Mouse (Mus musculus) left cerebral cortex, adult 18-20 months (tissue): Measurements from ENCODE around the gene Ppa1. TPM values are rescaled to one million over a fixed set of nuclear protein-coding genes. Genes with fewer than 3 reads are reported as not detected.
A peak's percentile ranks its signal among the peaks of the same experiment; 100 is the strongest.
"Not testable (repeated sequence)": the region's sequence is repeated elsewhere in the genome, so short reads cannot be mapped to it uniquely, and the experiment has no call there.

Experiments used
- DNase-seq, 2 experiments: peaks; one replicate each; pipeline ENCODE4 v3.0.0; 2021 to 2022; ENCODE audit warnings: low spot score in 2 of 2, mixed read lengths in 1 of 2
- long read RNA-seq, 2 experiments: library from polyadenylated mRNA; stranded (forward); transcript quantifications; one replicate each; pipeline ENCODE4 v2.0.0; 2021
- total RNA-seq, 2 experiments: library from RNA; stranded (reverse); gene quantifications; 2 replicates each; pipeline ENCODE4 v1.2.3; 2021

Ppa1 gene
- 100 to 1,000 TPM; 113 to 114 TPM for total RNA-seq
- long read RNA-seq, experiment 1, transcript Ppa1-201 (11 exons, 1,364 nt), result major isoform, 91 of 101 reads
- long read RNA-seq, experiment 1, partial matches to known transcripts, result 6 of 101 reads
- long read RNA-seq, experiment 1, other reads (novel, unspliced or antisense), result 4 of 101 reads
- long read RNA-seq, experiment 2, transcript Ppa1-201 (11 exons, 1,364 nt), result major isoform, 119 of 125 reads
- long read RNA-seq, experiment 2, partial matches to known transcripts, result 5 of 125 reads
- long read RNA-seq, experiment 2, other reads (novel, unspliced or antisense), result 1 of 125 reads

- DNase-seq, result peak; percentile 80 to 89
These were observed at the start of gene Ppa1 for GRCm38 (mm10) chr10:61647790-61648736. TSS of gene Ppa1 (plus strand) at chr10:61648552.

GRCm38 (mm10) chr10:61599556-61600114, 48.7 kb upstream of the Ppa1 start:
- DNase-seq, result no peak

DNA sequence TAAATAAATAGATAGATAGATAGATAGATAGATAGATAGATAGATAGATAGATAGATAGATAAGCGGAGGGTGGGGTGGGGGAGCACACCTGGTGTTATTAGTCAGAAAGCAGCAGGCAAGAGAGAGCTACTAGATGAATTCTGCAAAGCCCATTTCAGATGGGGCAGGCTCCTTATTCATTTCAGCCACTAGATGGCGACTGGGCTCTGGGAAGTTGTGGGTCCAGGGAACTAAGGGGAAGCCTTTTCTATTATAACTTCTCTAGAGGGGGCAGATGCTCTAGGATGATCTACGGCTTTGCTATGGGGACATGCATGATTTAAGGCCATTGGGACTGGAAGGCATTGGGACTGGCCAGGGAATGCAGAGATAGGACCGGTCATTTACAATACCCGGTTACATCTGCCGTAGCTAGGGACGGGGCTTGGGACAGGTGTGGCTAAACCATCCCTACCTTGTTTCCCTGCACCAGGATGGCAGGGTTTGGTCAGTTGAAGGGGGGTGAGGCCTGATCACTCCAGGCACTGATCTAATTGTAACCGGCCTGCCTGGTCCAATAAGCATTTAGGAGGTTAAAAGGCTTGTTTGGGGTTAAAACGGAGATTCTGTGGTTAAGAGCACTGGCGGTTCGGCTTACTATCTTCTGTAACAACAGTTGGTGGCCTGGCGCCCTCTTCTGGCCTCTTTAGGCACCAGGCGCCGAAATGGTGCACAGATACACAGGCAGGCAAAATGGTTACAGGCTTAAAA, 45.9 kb upstream of the Ppa1 start:
- DNase-seq, result peak; percentile 41 to 49

DNA sequence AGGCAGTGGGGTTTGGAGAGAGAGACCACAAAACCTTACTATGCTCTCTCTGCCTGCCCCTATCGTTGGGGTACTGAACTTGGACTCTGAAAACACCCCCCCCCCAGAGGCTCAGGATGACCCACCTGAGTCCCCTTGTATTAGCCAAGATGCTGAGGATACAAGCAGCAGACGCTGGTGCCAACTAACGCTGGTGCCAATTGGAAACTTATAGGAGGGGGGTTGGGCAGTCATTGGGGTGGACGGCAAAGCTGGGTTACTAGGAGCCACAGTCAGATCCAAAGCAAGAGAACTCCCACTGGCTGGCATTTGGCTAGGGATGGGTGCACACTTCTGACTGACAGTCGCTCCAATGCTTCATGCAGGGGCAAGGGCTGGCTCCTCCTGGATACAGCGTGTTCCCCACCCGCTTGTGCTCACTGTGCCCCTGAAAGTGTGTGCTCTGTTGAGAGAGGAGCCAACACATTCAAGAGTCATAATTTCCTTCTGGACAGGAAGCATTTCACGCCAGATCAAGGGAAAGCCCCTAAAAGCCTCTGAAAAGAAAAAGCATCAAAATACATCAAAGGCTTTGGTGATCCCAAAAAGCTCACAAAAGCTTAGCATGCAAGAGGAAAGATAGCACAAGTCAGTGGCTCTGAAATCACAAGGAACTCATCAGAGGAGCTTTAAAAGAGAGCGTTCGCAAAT, 43.8 kb upstream of the Ppa1 start:
- no peak for DNase-seq

DNA sequence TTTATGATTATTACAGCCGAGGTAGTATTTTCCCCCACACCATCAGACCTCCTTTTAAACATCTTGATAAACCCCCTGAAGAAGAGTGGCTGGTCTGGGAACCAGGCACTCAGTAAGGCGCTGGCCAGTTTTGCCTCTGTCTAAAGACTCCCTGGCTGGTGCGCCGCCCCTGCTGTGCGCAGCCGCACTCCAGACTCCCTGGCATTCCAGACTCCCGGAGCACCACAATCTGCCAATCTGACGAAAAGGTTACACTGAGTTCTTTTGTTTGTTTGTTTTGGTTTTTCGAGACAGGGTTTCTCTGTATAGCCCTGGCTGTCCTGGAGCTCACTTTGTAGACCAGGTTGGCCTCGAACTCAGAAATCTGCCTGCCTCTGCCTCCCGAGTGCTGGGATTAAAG, 43.0 kb upstream of the Ppa1 start:
- DNase-seq, result not testable (repeated sequence)

- DNase-seq, result peak; percentile 26 to 61
These were observed 42.5 kb upstream of the Ppa1 start for GRCm38 (mm10) chr10:61605851-61606250.

GRCm38 (mm10) chr10:61608233-61608632, 40.1 kb upstream of the Ppa1 start:
- no peak for DNase-seq

GRCm38 (mm10) chr10:61610650-61611235, 37.6 kb upstream of the Ppa1 start:
- DNase-seq, result no peak

- DNase-seq, result no peak
These were observed 34.0 kb upstream of the Ppa1 start for GRCm38 (mm10) chr10:61614311-61614710.

DNA sequence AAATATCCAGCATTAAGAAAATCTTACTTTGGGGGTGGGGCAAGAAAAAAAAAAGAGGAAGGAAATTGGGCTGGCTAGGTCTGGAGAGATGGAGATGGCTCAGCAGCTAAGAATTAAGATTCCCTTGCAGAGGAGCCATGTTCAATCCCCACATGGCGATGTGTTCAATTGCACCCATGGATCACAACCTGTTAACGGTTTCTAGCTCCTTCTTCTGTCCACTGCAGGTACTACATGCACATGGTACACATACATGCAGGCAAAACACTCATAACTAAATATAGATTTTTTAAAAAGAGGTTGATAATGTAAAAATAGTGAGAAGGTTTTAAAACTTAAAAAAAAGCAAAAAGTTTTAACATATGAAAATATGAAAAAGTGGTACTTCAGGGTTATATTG, 29.8 kb upstream of the Ppa1 start:
- DNase-seq, result no peak

DNA sequence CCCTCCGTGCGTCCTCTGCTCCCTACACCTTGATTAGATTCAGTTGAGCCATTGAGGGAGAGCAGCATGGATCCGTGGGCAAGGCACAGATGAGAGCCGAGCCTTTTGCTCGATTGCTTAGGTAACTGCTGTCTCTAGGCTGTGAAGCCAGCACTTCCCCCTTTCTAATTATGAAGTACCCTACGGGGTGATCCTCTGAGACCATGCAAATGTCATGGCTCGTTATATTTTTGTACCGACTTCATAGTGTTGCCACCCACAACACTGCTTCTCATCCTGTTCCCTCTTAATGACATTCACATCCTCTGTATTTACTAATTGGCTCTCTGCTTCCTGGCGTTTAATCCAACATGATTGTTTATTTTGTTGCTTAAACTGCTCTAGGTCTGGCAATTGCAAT, 26.7 kb upstream of the Ppa1 start:
- DNase-seq, result no peak

DNA sequence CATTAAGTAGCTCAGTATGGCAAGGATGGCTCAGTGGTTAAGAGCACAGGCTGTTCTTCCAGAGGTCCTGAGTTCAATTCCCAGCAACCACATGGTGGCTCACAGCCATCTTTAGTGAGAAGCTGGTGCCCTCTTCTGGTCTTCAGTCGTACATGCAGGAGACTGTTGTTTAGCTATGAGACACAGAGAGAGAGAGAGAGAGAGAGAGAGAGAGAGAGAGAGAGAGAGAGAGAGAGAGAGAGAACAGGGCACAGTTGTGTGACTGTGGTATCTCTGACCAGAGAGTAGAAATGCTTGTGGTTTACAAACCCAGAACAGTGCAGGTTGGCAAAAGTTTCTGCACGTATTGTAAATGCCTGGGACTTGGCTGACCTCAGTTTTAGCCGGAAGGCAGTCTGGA, 24.5 kb upstream of the Ppa1 start:
- DNase-seq, result not testable (repeated sequence)

DNA sequence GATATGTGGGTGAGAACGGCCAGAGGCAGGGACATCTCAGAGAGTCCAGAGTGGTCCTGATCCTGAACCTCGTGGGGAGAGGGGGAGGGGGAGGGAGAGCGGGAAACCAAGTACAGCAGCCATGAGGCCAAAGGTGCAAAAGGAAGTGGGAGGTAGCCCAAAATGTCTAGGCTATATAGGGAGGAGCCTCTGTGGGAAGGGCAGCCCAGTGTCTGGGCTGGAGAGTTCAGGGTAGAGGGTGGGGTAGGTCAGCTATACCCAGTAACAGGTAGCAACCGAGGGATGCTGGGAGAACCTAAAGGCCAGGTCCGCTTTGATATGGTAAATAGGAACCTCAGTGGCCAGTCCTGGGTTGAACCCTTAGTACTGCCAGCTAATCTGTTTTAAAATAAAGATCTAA, 23.6 kb upstream of the Ppa1 start:
- no peak for DNase-seq

DNA sequence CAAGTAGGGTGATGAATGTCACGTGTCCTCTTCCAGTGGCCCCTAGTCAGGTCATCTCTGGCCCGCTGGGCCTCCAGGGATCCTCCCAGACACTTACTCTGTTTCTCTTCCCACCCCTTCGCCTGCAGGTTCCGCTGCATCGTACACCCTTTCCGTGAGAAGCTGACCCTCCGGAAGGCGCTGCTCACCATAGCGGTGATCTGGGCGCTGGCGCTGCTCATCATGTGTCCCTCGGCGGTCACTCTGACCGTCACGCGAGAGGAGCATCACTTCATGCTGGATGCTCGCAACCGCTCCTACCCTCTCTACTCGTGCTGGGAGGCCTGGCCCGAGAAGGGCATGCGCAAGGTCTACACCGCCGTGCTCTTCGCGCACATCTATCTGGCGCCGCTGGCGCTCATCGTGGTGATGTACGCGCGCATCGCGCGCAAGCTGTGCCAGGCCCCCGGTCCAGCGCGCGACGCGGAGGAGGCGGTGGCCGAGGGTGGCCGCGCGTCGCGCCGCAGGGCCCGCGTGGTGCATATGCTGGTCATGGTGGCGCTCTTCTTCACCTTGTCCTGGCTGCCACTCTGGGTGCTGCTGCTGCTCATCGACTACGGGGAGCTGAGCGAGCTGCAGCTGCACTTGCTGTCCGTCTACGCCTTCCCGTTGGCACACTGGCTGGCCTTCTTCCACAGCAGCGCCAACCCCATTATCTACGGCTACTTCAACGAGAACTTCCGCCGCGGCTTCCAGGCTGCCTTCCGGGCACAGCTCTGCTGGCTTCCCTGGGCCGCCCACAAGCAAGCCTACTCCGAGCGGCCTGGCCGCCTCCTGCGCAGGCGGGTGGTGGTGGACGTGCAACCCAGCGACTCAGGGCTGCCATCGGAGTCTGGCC, 22.7 kb upstream of the Ppa1 start:
- DNase-seq, result peak; percentile 31 to 39

- no peak for DNase-seq
These were observed 21.8 kb upstream of the Ppa1 start for GRCm38 (mm10) chr10:61626551-61626950.

GRCm38 (mm10) chr10:61627195-61627937, 21.0 kb upstream of the Ppa1 start:
- DNase-seq, result no peak

DNA sequence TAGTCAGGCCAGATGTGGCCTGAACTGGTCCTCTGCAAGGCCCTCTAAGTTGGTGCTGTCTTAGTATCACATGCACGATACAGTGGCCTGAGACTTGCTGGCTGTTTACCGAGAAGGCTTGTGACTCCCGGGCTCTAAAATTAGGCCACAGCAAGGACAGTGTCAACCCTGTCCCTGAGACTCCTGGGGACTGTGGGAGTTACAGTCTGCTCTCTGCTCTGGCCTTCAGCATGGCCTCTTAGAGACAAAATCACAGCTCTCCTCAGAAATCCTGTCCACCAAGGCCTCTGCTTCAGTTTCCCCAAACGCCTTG, 20.5 kb upstream of the Ppa1 start:
- DNase-seq, result no peak

GRCm38 (mm10) chr10:61632445-61632844, 15.9 kb upstream of the Ppa1 start:
- DNase-seq, result no peak

GRCm38 (mm10) chr10:61637055-61637454, 11.3 kb upstream of the Ppa1 start:
- DNase-seq, result no peak
